Mouse (Mus musculus): ENCODE results near the gene Slc9a6. TPM values are rescaled to one million over a fixed set of nuclear protein-coding genes. Genes with fewer than 3 reads are reported as not detected.
A peak's percentile ranks its signal among the peaks of the same experiment; 100 is the strongest.

The Slc9a6 gene
- polyA plus RNA-seq, 1 experiment from 2014 or later: 46.0 TPM

DNA sequence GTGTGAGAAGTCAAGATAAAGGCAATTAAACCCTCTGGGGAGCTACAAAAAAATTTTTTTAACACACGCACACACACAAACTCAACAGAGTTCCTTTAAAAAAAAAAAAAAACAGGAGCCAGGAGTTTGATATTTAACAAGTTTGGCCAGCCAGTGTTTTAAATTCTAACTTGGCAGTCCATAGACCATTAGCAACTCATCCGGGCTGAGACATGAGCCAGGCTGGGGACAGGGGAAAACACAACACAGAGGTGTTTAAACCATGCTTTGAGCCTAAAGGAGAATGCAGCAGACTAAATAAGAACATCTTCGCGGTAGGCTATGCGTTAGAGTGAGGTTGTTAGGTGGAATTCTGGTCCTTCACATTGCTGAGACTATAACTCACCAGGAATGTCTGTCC is 58.5 kb downstream of the Slc9a6 start:
- no peaks in the 10 kb centered on the region for H3K9me3 ChIP-seq
- H3K9ac ChIP-seq (replicated peaks): no peak overlapping the region
- no peaks in the 10 kb centered on the region for H3K4me1 ChIP-seq
- H3K36me3 ChIP-seq: no peaks in the 10 kb centered on the region
- no peak for ATAC-seq (replicated peaks)
- no peak overlapping the region for H3K4me2 ChIP-seq (replicated peaks)
- H3K27me3 ChIP-seq: no peaks in the 10 kb centered on the region
- 88% methylated on average over 5 of the region's 5 CpGs for WGBS
- no peak overlapping the region for H3K4me3 ChIP-seq
- no peak overlapping the region for H3K27ac ChIP-seq (replicated peaks)

DNA sequence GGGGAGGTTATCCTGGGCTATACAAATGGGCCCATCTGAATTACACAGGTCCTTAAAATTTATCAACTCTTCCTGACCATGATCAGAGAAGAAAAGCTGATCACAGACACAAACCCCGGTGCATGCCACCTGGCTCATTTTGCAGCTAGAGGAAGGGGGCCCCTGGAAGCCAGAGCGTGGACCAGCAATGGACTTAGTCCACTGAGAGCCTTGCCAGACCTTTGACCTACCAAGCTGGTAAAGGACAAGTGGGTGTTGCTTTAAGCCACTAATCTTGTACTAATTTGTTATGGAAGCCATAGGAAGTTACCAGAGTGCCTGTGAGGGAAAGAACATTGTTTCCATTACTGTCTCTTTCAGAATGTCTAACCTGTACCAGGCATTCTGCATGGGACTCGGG is 58.9 kb downstream of the Slc9a6 start:
- no peak for ATAC-seq (replicated peaks)
- Histone ChIP-seq H3K4me3 (no peak overlapping the region), H3K27ac (replicated peaks) (no peak overlapping the region), H3K36me3 (no peaks in the 10 kb centered on the region), H3K4me2 (replicated peaks) (no peak overlapping the region), H3K9ac (replicated peaks) (no peak overlapping the region), H3K9me3 (no peaks in the 10 kb centered on the region), H3K27me3 (no peaks in the 10 kb centered on the region), H3K4me1 (no peaks in the 10 kb centered on the region)
- 85% methylated on average over 3 of the region's 3 CpGs for WGBS

DNA sequence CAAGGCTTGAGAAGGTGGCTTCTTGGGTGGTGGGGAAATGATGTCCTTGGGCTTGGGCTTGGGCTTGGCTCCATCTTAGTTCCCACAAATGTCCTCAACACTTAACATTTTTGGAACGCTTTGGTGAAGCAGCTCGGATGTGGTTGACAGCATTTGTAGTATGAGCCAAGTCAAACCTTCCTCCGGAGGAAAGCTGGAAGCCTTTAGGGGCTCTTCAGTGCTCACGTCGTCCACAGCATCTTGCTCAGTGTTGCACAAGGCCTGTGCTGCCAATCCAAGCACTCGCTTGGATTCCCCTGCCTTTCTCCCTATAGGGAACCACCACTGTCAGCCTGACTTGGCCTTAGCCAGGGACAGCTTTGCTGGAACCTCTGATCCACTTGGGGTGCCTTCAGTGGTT is 66.0 kb downstream of the Slc9a6 start:
- no peak overlapping the region for H3K9ac ChIP-seq (replicated peaks)
- 86% methylated on average over 6 of the region's 6 CpGs for WGBS
- no peaks in the 10 kb centered on the region for H3K4me1 ChIP-seq
- no peak overlapping the region for H3K27ac ChIP-seq (replicated peaks)
- no peaks in the 10 kb centered on the region for H3K36me3 ChIP-seq
- no peak overlapping the region for H3K4me2 ChIP-seq (replicated peaks)
- no peak overlapping the region for H3K4me3 ChIP-seq
- H3K27me3 ChIP-seq: no peaks in the 10 kb centered on the region
- H3K9me3 ChIP-seq: no peaks in the 10 kb centered on the region
- ATAC-seq (replicated peaks): no peak

DNA sequence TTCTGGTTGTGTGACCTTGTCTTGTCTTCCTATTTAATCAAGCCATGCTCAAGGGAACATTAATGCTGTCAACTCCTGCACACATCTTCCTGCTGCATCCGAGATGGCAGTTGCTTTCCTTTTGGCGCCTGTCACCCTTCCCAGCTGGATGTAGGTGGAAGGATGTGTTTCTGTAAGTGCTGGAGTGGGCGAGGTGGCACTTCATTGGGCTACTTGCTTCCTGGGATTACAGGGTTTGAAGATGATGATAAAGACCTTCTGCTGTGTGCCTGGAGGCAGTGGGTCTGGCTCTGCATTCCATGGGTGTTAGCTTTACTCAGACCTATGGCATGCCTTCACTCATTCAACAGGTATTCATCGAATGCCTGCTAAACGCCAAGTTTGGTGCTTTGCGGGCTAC is 68.2 kb downstream of the Slc9a6 start:
- H3K4me1 ChIP-seq: no peaks in the 10 kb centered on the region
- 86% methylated on average over 6 of the region's 6 CpGs for WGBS
- no peak overlapping the region for H3K4me2 ChIP-seq (replicated peaks)
- H3K4me3 ChIP-seq: no peak overlapping the region
- H3K36me3 ChIP-seq: no peaks in the 10 kb centered on the region
- ATAC-seq (replicated peaks): no peak
- H3K27me3 ChIP-seq: no peaks in the 10 kb centered on the region
- no peak overlapping the region for H3K27ac ChIP-seq (replicated peaks)
- H3K9me3 ChIP-seq: no peaks in the 10 kb centered on the region
- H3K9ac ChIP-seq (replicated peaks): no peak overlapping the region

DNA sequence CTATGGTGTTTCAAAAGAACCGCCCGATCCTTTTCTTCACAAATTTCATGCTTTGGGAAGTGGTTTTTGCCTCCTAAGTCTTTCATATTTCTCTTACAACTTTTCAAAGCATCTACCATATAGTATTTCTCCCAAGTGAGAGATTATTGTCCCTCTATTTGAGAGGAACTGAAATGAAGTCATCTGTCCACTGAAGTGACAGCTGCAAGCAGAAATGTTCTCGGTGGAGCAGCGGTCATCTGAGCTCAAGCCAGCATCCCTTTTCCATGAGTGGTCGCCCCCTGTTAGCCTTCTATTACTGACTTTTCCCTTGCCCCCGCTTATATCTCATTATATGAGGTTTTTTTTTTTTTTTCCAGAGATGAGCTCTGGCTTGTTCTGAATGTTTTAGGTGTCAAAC is 69.5 kb downstream of the Slc9a6 start:
- no peak overlapping the region for H3K4me3 ChIP-seq
- H3K9me3 ChIP-seq: no peaks in the 10 kb centered on the region
- no peak overlapping the region for H3K9ac ChIP-seq (replicated peaks)
- no peak overlapping the region for H3K4me2 ChIP-seq (replicated peaks)
- WGBS: 86% methylated on average over 6 of the region's 6 CpGs
- no peaks in the 10 kb centered on the region for H3K4me1 ChIP-seq
- H3K27ac ChIP-seq (replicated peaks): no peak overlapping the region
- no peak for ATAC-seq (replicated peaks)
- H3K36me3 ChIP-seq: no peaks in the 10 kb centered on the region
- no peaks in the 10 kb centered on the region for H3K27me3 ChIP-seq

DNA sequence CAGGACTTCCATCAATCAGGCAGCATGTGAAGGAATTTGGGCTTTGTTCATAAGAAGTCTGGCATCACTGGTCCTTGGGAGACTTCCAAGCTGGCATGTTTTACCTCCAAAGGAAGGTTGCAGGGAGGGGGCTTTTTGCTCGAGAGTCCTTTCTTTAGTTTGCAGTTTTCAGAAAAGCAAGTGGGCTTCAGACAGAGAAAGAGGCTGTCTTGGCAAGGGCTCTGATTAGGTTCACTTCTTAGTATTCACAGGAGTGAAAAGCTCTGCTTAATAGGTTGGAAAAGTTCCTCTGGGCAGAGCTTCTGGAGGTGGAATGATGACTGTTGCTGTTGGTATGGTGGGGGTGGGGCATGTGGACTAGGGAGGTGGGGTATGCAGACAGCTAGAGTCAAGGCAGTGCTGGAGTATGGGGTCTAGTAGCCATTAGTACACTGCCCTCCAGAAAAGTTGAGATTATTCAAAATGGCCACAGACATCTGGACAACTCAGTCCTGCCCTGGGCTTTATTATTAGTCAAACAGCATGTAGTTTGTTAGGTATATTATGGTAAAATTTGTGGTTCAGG is 72.7 kb downstream of the Slc9a6 start:
- Histone ChIP-seq H3K4me2 (replicated peaks) (no peak overlapping the region), H3K4me1 (no peaks in the 10 kb centered on the region), H3K9me3 (no peaks in the 10 kb centered on the region), H3K4me3 (no peak overlapping the region), H3K27ac (replicated peaks) (no peak overlapping the region), H3K27me3 (no peaks in the 10 kb centered on the region), H3K36me3 (no peaks in the 10 kb centered on the region), H3K9ac (replicated peaks) (no peak overlapping the region)
- 26% methylated on average over 1 of the region's 1 CpGs for WGBS
- ATAC-seq (replicated peaks): peak; percentile 77; the same call in 1 of the 2 replicates

DNA sequence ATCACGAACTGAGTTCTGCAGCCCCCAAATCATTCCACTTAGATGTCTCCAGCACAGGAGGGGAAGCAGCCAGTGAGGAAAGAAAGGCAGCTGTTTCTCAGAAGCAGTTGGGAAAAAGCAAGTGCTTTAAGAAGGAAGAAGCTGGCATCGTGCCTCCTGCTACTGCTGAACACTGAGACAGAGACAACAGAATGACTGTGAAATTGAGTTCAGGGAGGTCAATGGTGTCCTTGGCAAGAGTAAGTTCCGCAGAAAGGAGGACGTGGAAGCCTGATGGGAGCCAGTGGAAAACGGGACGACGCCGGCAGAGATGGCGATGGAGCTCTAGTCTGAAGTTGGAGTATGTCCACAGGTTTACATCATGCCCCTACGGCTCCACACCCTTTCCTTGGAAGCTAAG is 74.0 kb downstream of the Slc9a6 start:
- Histone ChIP-seq H3K4me3 (no peak overlapping the region), H3K4me1 (no peaks in the 10 kb centered on the region), H3K9ac (replicated peaks) (no peak overlapping the region), H3K4me2 (replicated peaks) (no peak overlapping the region), H3K27me3 (no peaks in the 10 kb centered on the region), H3K27ac (replicated peaks) (no peak overlapping the region), H3K9me3 (no peaks in the 10 kb centered on the region), H3K36me3 (no peaks in the 10 kb centered on the region)
- 72% methylated on average over 10 of the region's 10 CpGs for WGBS
- no peak for ATAC-seq (replicated peaks)

DNA sequence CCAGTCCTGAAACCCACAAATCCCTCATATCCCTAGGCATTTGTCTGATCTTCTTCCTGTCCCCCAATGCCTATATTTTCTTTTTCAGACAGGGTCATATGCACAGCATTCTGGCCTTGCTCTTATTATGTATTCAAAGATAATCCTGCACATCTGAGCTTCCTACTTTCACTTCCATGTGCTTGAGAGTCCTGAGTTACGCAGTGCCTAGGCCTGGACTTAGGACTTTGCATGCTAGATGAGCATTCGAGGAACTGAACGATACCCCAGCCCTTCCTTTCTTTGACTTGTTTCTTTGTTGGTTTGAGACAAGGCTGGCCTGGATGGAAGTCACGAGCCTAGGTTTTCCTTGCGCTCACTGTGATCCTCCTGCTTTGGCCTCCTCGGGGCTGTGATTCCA is 83.0 kb downstream of the Slc9a6 start:
- 88% methylated on average over 6 of the region's 6 CpGs for WGBS
- Histone ChIP-seq H3K9ac (replicated peaks) (no peak overlapping the region), H3K9me3 (no peaks in the 10 kb centered on the region), H3K36me3 (no peaks in the 10 kb centered on the region), H3K27me3 (no peaks in the 10 kb centered on the region), H3K4me1 (no peaks in the 10 kb centered on the region), H3K4me3 (no peak overlapping the region), H3K4me2 (replicated peaks) (no peak overlapping the region), H3K27ac (replicated peaks) (no peak overlapping the region)
- ATAC-seq (replicated peaks): no peak

DNA sequence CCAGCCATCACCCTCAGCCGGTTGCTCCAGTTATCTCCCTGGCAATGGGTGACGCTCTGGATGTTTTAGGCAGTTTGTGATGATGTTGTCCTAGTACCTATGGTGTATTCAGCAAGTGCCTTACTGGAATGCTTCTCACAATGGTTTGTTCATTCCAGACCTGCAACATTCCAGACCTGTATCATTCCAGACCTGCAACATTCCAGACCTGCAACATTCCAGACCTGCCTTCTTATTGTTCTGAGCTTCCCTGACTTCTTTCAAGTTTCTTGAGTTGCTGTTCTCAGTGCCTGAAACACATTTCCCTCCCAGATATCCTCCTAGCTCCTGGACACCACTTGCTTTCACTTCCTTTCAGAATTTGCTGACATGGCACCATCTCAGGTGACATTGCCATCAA is 85.0 kb downstream of the Slc9a6 start:
- ATAC-seq (replicated peaks): no peak
- no peaks in the 10 kb centered on the region for H3K9me3 ChIP-seq
- no peaks in the 10 kb centered on the region for H3K4me1 ChIP-seq
- H3K4me3 ChIP-seq: no peak overlapping the region
- 95% methylated on average over 2 of the region's 2 CpGs for WGBS
- no peak overlapping the region for H3K4me2 ChIP-seq (replicated peaks)
- no peaks in the 10 kb centered on the region for H3K36me3 ChIP-seq
- no peaks in the 10 kb centered on the region for H3K27me3 ChIP-seq
- no peak overlapping the region for H3K9ac ChIP-seq (replicated peaks)
- H3K27ac ChIP-seq (replicated peaks): no peak overlapping the region

DNA sequence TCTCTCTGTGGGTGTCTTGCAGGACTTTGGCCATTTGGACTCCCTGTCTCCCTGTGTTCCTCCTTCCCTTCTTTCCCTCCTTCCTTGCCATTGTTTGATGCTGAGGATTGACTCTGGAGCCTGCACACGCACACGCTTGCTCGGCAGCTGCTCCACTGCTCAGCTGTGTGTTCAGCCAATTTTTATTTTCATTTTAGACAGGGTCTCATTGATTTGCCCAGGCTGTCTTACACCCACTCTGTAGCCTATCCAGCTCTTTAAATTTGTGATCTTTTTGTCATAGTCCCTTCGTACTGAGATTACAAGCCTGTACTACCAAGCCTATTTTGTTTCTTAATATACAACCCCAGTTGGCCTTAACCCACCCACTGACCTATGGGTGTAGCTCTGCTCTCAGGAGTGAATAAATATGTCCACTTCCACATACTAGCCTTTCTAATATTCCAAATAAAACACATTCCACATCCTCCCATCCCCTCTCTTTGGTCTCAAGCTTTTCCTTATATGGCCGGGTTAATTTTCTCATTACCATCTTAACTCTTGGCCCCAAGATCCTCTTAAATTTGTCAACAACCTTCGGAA is 87.7 kb downstream of the Slc9a6 start:
- no peak for ATAC-seq (replicated peaks)
- 85% methylated on average over 6 of the region's 6 CpGs for WGBS
- no peak overlapping the region for H3K27ac ChIP-seq (replicated peaks)

DNA sequence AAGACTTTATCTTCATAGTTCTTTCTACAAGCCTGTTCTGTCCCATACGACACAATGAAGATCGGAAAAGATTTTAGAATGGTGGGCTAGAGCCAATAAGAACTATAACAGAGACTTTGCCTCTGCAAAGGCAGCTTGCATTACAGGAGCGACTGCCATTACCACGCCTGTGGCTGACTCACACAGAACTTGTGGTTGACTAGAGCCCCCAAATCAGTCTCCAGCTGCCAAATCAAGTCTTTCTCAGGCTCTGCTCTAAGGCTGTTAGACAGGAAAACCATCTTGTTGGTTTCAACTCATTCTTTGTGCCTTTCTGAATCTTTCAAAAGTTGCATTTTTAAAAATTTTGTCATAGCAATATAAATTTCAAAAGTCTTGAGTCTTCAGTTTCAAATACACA is 88.3 kb downstream of the Slc9a6 start:
- Histone ChIP-seq H3K27me3 (no peaks in the 10 kb centered on the region), H3K4me2 (replicated peaks) (no peak overlapping the region), H3K36me3 (no peaks in the 10 kb centered on the region), H3K4me3 (no peak overlapping the region), H3K9me3 (no peaks in the 10 kb centered on the region), H3K4me1 (no peaks in the 10 kb centered on the region), H3K9ac (replicated peaks) (no peak overlapping the region), H3K27ac (replicated peaks) (no peak overlapping the region)
- ATAC-seq (replicated peaks): no peak
- 90% methylated on average over 4 of the region's 4 CpGs for WGBS

More for the DNA sequence above, 87.7 kb downstream of the Slc9a6 start:
- H3K4me2 ChIP-seq (replicated peaks): no peak overlapping the region
- H3K9ac ChIP-seq (replicated peaks): no peak overlapping the region
- H3K4me1 ChIP-seq: no peaks in the 10 kb centered on the region
- no peaks in the 10 kb centered on the region for H3K9me3 ChIP-seq
- H3K36me3 ChIP-seq: no peaks in the 10 kb centered on the region
- H3K27me3 ChIP-seq: no peaks in the 10 kb centered on the region
- no peak overlapping the region for H3K4me3 ChIP-seq

DNA sequence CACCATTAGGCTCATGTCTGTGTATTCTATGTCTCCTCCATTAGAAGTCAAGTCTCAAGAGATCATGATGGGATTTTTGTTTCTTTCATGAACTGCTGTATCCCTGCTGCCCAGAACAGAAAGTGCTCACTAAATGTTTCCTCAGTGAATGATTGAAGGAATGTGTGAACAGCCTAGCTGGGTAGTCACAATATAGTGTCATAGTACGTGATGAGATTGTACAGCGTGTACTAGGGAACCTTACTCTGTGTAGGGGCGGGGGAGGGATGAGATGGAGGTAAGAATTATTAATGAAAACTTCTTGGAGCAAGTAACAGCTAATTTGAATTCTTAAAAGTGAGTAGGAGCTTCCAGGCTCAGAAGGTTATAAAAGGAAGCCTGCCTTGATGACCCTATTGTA is 91.7 kb downstream of the Slc9a6 start:
- Histone ChIP-seq H3K27me3 (no peaks in the 10 kb centered on the region), H3K4me3 (no peak overlapping the region), H3K4me1 (no peaks in the 10 kb centered on the region), H3K36me3 (no peaks in the 10 kb centered on the region), H3K27ac (replicated peaks) (no peak overlapping the region), H3K4me2 (replicated peaks) (no peak overlapping the region), H3K9me3 (no peaks in the 10 kb centered on the region), H3K9ac (replicated peaks) (no peak overlapping the region)
- 86% methylated on average over 3 of the region's 3 CpGs for WGBS
- ATAC-seq (replicated peaks): no peak

DNA sequence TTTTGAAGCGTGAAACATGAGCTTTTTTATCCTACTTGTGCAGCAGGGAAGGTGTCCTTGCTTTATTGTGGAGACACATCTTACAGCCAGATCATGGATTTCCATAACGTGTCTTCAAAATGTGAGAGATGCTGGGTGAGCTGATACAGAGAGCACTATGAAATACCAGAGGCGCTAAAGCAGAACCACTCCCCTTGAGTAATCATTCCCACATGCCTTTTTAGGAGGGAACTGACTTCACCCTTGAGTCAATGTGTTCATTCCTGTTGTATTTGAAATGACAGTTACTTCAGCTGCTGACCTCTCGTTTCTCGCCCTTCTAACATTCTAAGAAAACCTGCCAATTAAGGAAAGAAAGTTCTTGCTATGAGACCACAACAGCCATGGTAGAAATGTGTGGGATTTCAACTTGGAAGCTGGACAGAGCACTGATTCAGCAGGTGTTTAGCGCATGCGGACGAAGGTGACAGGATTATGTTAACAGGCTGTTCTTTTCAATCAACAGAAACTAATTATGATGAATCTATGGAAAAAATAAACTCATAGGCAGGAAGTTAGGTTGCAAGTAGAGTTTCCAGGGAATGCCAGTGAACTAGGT is 94.5 kb downstream of the Slc9a6 start:
- H3K36me3 ChIP-seq: no peaks in the 10 kb centered on the region
- H3K27ac ChIP-seq (replicated peaks): no peak overlapping the region
- H3K27me3 ChIP-seq: no peaks in the 10 kb centered on the region
- no peak overlapping the region for H3K4me3 ChIP-seq
- no peaks in the 10 kb centered on the region for H3K4me1 ChIP-seq
- no peaks in the 10 kb centered on the region for H3K9me3 ChIP-seq
- no peak overlapping the region for H3K4me2 ChIP-seq (replicated peaks)
- no peak overlapping the region for H3K9ac ChIP-seq (replicated peaks)
- ATAC-seq (replicated peaks): no peak
- 85% methylated on average over 8 of the region's 8 CpGs for WGBS
